Mouse (Mus musculus) lung, postnatal 4 days (tissue): ENCODE results near the gene Pa2g4.
"Not testable (repeated sequence)": the region's sequence is repeated elsewhere in the genome, so short reads cannot be mapped to it uniquely, and the experiment has no call there.

Experiments
- DNase-seq, 2 experiments: peaks; one replicate each; pipeline ENCODE4 v3.0.0; 2021

The Pa2g4 gene

DNA sequence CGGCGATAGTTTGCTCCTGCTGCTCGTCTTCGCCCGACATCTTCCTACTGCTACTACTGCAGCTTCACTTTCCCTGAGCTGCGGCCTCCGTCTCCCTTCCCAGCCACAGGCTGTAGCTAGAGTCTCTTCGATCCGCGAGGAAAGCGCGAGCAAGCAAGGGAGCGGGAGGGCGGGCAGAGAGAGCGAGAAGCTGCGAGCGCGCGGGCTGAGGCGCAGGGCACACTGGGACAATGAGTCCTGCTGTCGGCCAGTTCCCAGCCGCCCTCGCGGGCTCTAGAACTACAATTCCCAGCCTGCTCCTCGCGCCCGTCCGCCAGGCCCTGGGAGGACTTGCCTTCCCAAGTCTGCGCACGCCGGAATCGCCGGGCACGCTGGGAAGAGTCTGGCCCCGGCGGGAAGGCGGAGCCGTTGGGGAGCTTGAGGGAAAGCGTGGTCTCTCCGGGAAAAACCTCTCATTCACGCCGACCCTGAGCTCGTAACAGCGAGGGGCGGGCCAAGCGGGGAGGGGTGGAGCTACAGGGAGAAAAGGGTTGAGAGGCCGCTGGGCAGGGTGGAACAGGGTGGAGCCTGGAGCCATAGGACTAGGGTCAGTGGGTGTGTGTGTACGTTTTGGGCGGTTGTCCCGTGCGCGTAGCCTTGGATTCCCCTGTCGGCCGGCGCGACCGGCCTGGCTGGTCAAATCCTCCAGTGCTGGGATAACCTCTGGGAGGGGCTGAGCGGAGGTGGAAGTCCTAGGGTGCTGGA lies at the start of gene Pa2g4:
TSS of gene Pa2g4 (minus strand) at position 200 of the 744 bp plus-strand sequence.
- peak; percentile 99 to 100 for DNase-seq

- DNase-seq, result no peak
Measured at GRCm38 (mm10) chr10:128614934-128615333, 49.1 kb upstream of the Pa2g4 start.

GRCm38 (mm10) chr10:128613820-128614219 lies 48.0 kb upstream of the Pa2g4 start:
- not testable (repeated sequence) for DNase-seq

GRCm38 (mm10) chr10:128613154-128613440 lies 47.3 kb upstream of the Pa2g4 start:
- DNase-seq, result no peak

DNA sequence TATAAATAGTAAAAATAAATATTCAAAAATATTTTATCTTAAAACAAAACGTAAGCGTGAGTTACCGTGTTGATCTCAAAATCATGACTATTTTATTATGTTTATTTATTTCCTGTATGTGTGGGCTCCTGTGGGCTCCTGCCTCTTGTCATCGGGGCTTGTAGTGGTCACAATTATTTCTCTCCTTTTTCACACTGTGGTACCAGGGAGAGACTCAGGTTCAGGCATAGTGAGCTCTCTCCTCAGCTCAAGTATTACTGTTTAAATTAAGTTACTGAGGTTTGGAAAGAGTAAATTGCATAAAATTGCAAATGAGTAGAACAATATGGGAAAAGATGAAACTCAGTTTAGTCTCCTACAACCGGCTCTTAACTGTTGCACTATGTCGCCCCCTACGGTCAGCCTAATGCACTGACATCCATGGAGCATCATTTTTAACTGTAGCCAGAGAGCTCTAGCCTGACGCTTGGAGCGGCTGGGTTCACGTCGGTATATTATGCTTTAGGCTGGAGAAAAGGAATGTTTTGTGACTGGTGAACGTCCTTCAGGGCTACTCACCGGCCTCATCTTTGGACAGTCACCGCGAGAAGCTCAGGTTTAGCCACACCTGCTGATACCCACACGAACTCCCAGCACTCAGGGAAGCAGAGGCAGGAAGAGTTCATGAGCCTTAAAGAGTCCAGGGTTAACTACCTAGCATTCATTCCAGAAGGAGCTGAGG lies 46.8 kb upstream of the Pa2g4 start:
- DNase-seq, result peak; percentile 59 to 85

- DNase-seq, result no peak
Measured at GRCm38 (mm10) chr10:128606483-128606882, 40.7 kb upstream of the Pa2g4 start.

GRCm38 (mm10) chr10:128602470-128603128 lies 36.8 kb upstream of the Pa2g4 start:
- no peak for DNase-seq

DNA sequence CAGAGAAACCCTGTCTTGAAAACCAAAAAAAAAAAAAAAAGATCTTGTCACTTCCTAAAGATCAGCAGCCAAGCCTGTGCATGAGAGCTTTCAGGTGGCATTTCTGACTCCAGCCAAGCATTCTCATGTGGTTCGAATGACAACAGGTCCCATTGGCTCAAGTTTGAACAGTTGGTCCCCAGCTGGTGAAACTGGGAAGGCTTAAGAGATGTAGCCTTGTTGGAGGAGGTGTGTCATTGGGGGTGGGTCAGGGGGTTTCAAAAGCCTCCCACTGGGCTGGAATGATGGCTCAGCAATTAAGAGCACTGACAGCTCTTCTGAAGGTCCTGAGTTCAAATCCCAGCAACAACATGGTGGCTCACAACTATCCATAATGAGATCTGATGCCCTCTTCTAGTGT lies 35.7 kb upstream of the Pa2g4 start:
- DNase-seq, result no peak

- no peak for DNase-seq
Measured at GRCm38 (mm10) chr10:128598476-128598875, 32.7 kb upstream of the Pa2g4 start.

DNA sequence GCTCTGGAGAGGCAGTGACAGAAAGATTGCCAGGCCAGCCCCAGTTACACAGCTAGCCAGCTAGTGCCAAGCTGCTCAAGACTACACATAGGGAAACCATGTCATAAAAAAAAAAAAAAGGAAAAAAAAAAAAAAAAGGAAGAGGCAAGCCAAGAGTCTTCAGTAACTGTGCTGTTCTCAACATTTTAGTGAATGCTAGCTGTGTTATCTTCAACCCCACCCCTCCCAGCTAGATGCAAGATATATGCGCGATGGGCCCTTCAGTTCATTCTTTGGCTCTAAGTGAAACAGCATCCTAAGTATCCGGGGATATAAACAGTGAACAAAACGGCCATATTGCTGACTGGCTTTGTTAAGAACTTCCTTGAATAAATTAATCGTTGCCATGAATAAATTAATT lies 27.0 kb upstream of the Pa2g4 start:
- DNase-seq, result no peak

- DNase-seq, result no peak
Measured at GRCm38 (mm10) chr10:128591436-128591835, 25.6 kb upstream of the Pa2g4 start.

- peak; percentile 66 to 72 for DNase-seq
Measured at GRCm38 (mm10) chr10:128590193-128590690, 24.5 kb upstream of the Pa2g4 start.

DNA sequence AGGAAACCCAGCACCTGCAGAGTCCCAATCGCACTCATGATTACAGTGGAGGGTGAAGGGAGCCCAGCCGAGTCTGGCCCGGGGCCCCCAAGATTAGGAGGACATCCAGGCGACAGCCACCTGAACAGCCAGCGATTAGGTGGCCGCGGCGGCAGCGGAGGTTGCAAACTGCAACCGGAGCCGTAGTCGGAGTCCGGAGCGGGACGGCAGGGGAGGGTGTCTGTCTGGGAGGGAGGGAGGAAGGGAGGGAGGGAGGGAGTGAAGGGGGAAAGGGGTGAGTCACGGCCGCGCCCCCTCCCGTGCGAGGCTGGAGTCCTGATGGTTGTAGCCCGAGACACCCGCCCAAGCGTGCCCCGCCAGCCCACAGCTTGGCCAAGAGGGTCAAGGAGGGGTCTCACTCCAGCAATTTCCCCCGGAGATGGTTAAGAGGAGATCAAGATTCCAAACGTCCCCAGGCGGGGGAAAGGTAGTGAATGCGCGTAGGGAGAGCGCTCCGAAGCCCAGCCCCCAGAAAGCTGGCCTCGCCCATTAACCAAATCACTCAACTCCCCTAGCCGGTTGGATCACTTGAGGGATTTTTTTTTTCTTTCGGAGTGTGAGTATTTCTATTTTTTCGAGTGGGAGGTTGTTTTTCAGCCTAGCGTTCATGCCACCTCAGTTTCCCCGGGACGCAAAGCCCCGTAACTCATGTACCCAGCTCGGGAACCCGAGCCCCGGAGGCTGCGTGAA lies 23.8 kb upstream of the Pa2g4 start, which contains the start of gene Erbb3:
TSS of gene Erbb3 (minus strand) at position 189 of the 729 bp plus-strand sequence.
- peak; percentile 74 to 82 for DNase-seq

GRCm38 (mm10) chr10:128588775-128589463 lies 23.1 kb upstream of the Pa2g4 start:
- DNase-seq, result no peak

- no peak for DNase-seq
Measured at GRCm38 (mm10) chr10:128588136-128588535, 22.3 kb upstream of the Pa2g4 start.

GRCm38 (mm10) chr10:128587697-128588096 lies 21.9 kb upstream of the Pa2g4 start:
- no peak for DNase-seq

DNA sequence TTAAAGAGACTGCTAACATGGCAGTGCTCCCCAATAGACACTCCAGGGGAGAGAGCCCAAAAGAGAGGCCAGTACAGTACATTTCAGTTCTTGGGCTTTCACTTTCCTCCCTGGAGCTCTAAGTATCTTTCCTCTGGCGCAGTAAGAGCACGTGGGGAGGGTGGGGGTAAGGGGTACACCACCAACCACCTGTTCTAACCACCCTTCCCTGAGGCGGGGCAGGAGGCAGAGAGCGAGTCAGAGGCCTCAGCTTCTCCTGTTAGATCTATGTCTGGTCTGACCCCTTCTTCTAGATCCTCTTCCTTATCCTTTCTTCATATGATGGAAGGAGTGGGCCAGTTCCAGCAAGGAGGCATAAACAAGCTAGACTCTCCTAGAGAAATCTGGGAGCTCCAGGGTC lies 21.3 kb upstream of the Pa2g4 start:
- no peak for DNase-seq

- no peak for DNase-seq
Measured at GRCm38 (mm10) chr10:128586546-128586945, 20.8 kb upstream of the Pa2g4 start.

DNA sequence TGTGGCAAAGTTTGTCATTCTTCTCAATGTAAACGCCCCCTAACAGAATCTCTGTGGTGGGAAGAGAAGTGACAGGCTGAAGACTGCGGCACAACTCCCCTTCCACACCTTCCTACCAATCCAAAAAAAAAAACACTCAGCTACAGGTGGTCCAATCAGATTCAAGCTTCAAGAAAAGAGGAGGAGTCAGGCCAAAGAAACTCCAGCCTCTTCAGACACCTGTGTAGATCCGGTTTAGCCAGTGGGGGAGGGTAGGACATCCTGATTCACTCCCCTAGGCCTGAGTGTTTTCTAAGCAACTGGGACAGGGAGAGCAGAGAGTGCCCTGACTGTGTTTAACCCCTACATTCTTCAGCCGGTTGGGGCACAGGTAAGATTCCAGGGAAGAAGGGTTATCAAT lies 18.6 kb upstream of the Pa2g4 start:
- DNase-seq, result peak; percentile 68 to 71

- DNase-seq, result peak; percentile 75 to 87
Measured at GRCm38 (mm10) chr10:128583644-128584043, 17.9 kb upstream of the Pa2g4 start.

DNA sequence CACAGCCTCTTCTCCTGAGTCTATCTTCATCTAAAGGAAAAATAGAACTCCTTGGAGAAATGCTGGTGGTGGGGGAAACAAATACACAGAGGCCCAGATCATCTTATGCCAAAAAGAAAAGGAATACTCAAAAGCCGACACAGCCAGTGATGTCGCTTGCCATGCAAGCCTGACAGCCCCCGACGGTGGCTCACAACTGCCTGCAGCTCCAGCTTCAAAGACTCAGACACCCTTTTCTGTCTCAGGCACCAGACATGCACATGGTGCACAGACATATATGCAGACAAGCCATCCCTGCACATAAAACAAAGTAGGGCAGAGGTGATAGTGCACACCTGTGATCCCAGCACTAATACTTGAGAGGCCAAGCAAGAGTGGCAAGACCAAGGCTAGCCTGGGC lies 13.9 kb upstream of the Pa2g4 start:
- no peak for DNase-seq

- DNase-seq, result no peak
Measured at GRCm38 (mm10) chr10:128579298-128579697, 13.5 kb upstream of the Pa2g4 start.
